Mouse (Mus musculus) adrenal gland, postnatal 4 days (tissue): ENCODE measurements around the gene Rnf212b. TPM values are rescaled to one million over a fixed set of nuclear protein-coding genes. Genes with fewer than 3 reads are reported as not detected.
A peak's percentile ranks its signal among the peaks of the same experiment; 100 is the strongest.

Experiments used
- DNase-seq, 2 experiments: peaks; one replicate each; pipeline ENCODE4 v3.0.0; 2021 to 2022; ENCODE audit warnings: low spot score in 2 of 2, mixed read lengths in 2 of 2
- total RNA-seq, 2 experiments: library from RNA; stranded (reverse); gene quantifications; 2 replicates each; pipeline ENCODE4 v1.2.3; 2021

Gene Rnf212b
- total RNA-seq, 2 experiments from 2014 or later, result 0.37 to 0.42 TPM

GRCm38 (mm10) chr14:54868026-54868425 lies 54.1 kb downstream of the Rnf212b start:
- no peak for DNase-seq

- no peak for DNase-seq
Observed at GRCm38 (mm10) chr14:54870861-54871260, 56.9 kb downstream of the Rnf212b start, which contains the start of gene Homez. Homez (minus strand) TSS chr14:54870961.

- no peak for DNase-seq
Observed at GRCm38 (mm10) chr14:54874165-54874564, 60.2 kb downstream of the Rnf212b start.

GRCm38 (mm10) chr14:54875844-54876538 lies 62.0 kb downstream of the Rnf212b start:
- DNase-seq, result no peak

- DNase-seq, result peak; percentile 77 to 85
Observed at GRCm38 (mm10) chr14:54876539-54877047, 62.7 kb downstream of the Rnf212b start.

- DNase-seq, result peak; percentile 40 to 47
Observed at GRCm38 (mm10) chr14:54877048-54877715, 63.2 kb downstream of the Rnf212b start, which contains the start of gene Ppp1r3e. Ppp1r3e (minus strand) TSS chr14:54877550.

GRCm38 (mm10) chr14:54883154-54884021 lies 69.4 kb downstream of the Rnf212b start, which contains the start of the genes Bcl2l2 and Gm20521:
Bcl2l2 (plus strand) TSS chr14:54883377.
Gm20521 (plus strand) TSS chr14:54883441.
- DNase-seq, result peak; percentile 58 to 78

GRCm38 (mm10) chr14:54884022-54884712 lies 70.2 kb downstream of the Rnf212b start:
- no peak for DNase-seq

- no peak for DNase-seq
Observed at GRCm38 (mm10) chr14:54885309-54885708, 71.4 kb downstream of the Rnf212b start.

- no peak for DNase-seq
Observed at GRCm38 (mm10) chr14:54892200-54892599, 78.3 kb downstream of the Rnf212b start, which contains the start of gene Pabpn1. Pabpn1 (plus strand) TSS chr14:54892500.

GRCm38 (mm10) chr14:54893651-54894181 lies 79.8 kb downstream of the Rnf212b start:
- peak; percentile 89 to 92 for DNase-seq

- peak in 1 of 2 experiments; percentile 58 for DNase-seq
Observed at GRCm38 (mm10) chr14:54894296-54895151, 80.6 kb downstream of the Rnf212b start.

- no peak for DNase-seq
Observed at GRCm38 (mm10) chr14:54897445-54897844, 83.5 kb downstream of the Rnf212b start.

GRCm38 (mm10) chr14:54900383-54900782 lies 86.4 kb downstream of the Rnf212b start:
- DNase-seq, result peak in 1 of 2 experiments; percentile 47

- no peak for DNase-seq
Observed at GRCm38 (mm10) chr14:54903641-54904040, 89.7 kb downstream of the Rnf212b start.
